Mouse (Mus musculus) intestine, embryonic 15.5 days (tissue): ENCODE data around the gene Fam126b. TPM values are rescaled to one million over a fixed set of nuclear protein-coding genes. Genes with fewer than 3 reads are reported as not detected.
"Not testable (repeated sequence)": the region's sequence is repeated elsewhere in the genome, so short reads cannot be mapped to it uniquely, and the experiment has no call there.

ENCODE experiments used
- ATAC-seq: fragments of 200-750 bp; cut with Nextera tagmentation; 2 replicates; pipeline ENCODE4 v1.8.0; 2017; ENCODE audit warnings: moderate TSS enrichment, moderate library complexity
- H3K27ac ChIP-seq: fragments of 300-500 bp; sonication (generic); 2 replicates; pipeline ENCODE4 v1.5.1; 2015; ENCODE audit warnings: mild to moderate bottlenecking, inconsistent platforms
- H3K27me3 ChIP-seq: fragments of 300-500 bp; sonication (generic); replicated peaks from 2 replicates; pipeline ENCODE4 v1.6.1; 2015; ENCODE audit warnings: inconsistent platforms
- H3K36me3 ChIP-seq: fragments of 300-500 bp; sonication (generic); 2 replicates; pipeline ENCODE4 v1.6.1; 2015; ENCODE audit warnings: inconsistent platforms
- H3K4me1 ChIP-seq: fragments of 300-500 bp; sonication (generic); replicated peaks from 2 replicates; pipeline ENCODE4 v1.6.1; 2015; ENCODE audit warnings: inconsistent platforms
- H3K4me2 ChIP-seq: fragments of 300-500 bp; sonication (generic); replicated peaks from 2 replicates; pipeline ENCODE4 v1.6.1; 2015; ENCODE audit warnings: mild to moderate bottlenecking, inconsistent platforms
- H3K4me3 ChIP-seq: fragments of 300-500 bp; sonication (generic); replicated peaks from 2 replicates; pipeline ENCODE4 v1.5.1; 2015; ENCODE audit warnings: inconsistent platforms
- H3K9ac ChIP-seq: fragments of 300-500 bp; sonication (generic); 2 replicates; pipeline ENCODE4 v1.6.1; 2015; ENCODE audit warnings: inconsistent platforms
- H3K9me3 ChIP-seq: fragments of 300-500 bp; sonication (generic); 2 replicates; pipeline ENCODE4 v1.6.1; 2016; ENCODE audit warnings: inconsistent platforms
- WGBS: fragments of 180-500 bp; shearing (Covaris S2); methylation state at CpG from one replicate; pipeline ENCODE4 v1.1.7; 2015; 5-methylcytosine and 5-hydroxymethylcytosine counted together
- polyA plus RNA-seq: library from polyadenylated mRNA; unstranded; fragments of >200 nt; fragmentation: Nextera tagmentation; extraction: Ambion mirVana; gene quantifications from 2 replicates; pipeline ENCODE4 v1.2.1, GENCODE M21; 2015

Fam126b gene
- polyA plus RNA-seq, 1 experiment from 2014 or later = 8.2 TPM

GRCm38 (mm10) chr1:58610166-58610565 lies 24.0 kb upstream of the Fam126b start:
- 84% methylated on average over 1 of the region's 1 CpGs for WGBS
- H3K9me3 ChIP-seq = no peaks in the 10 kb centered on the region

GRCm38 (mm10) chr1:58609591-58609990 lies 23.5 kb upstream of the Fam126b start:
- H3K4me1 ChIP-seq, ATAC-seq, H3K27me3 ChIP-seq, H3K36me3 ChIP-seq, H3K4me2 ChIP-seq, H3K27ac ChIP-seq, H3K4me3 ChIP-seq, H3K9ac ChIP-seq, H3K9me3 ChIP-seq: not testable (repeated sequence)
- 91% methylated on average over 5 of the region's 5 CpGs for WGBS

More at GRCm38 (mm10) chr1:58610166-58610565, 24.0 kb upstream of the Fam126b start:
- H3K27me3 ChIP-seq = no peaks in the 10 kb centered on the region
- no peak overlapping the region for H3K4me3 ChIP-seq
- H3K4me2 ChIP-seq = no peak overlapping the region
- no peaks in the 10 kb centered on the region for H3K4me1 ChIP-seq
- H3K9ac ChIP-seq = no peak overlapping the region
- no peak for ATAC-seq
- no peaks in the 10 kb centered on the region for H3K36me3 ChIP-seq
- no peak overlapping the region for H3K27ac ChIP-seq

GRCm38 (mm10) chr1:58603738-58604137 lies 17.6 kb upstream of the Fam126b start:
- Histone ChIP-seq H3K36me3 (no peaks in the 10 kb centered on the region), H3K9ac (no peak overlapping the region), H3K4me1 (no peaks in the 10 kb centered on the region), H3K4me2 (no peak overlapping the region), H3K4me3 (no peak overlapping the region), H3K27ac (no peak overlapping the region), H3K27me3 (no peaks in the 10 kb centered on the region), H3K9me3 (no peaks in the 10 kb centered on the region)
- no peak for ATAC-seq
- 38% methylated on average over 4 of the region's 4 CpGs for whole genome bisulfite sequencing

- H3K9me3 ChIP-seq = no peaks in the 10 kb centered on the region
- H3K27me3 ChIP-seq = no peaks in the 10 kb centered on the region
- 77% methylated on average over 4 of the region's 4 CpGs for WGBS
- no peak overlapping the region for H3K27ac ChIP-seq
- no peak overlapping the region for H3K9ac ChIP-seq
- no peaks in the 10 kb centered on the region for H3K4me1 ChIP-seq
- H3K4me2 ChIP-seq = no peak overlapping the region
- no peak overlapping the region for H3K4me3 ChIP-seq
- no peak for ATAC-seq
- no peaks in the 10 kb centered on the region for H3K36me3 ChIP-seq
Observed at GRCm38 (mm10) chr1:58602681-58603080, 16.6 kb upstream of the Fam126b start.

- Histone ChIP-seq H3K4me3 (no peak overlapping the region), H3K9ac (no peak overlapping the region), H3K27me3 (no peaks in the 10 kb centered on the region), H3K36me3 (no peaks in the 10 kb centered on the region), H3K27ac (no peak overlapping the region), H3K9me3 (no peaks in the 10 kb centered on the region), H3K4me1 (peaks cover 6% of the 10 kb centered on the region), H3K4me2 (peak overlapping the region; percentile 54)
- 74% methylated on average over 1 of the region's 1 CpGs for WGBS
- no peak for ATAC-seq
Observed at GRCm38 (mm10) chr1:58587491-58587890, 1.4 kb upstream of the Fam126b start.

- H3K36me3 ChIP-seq = no peaks in the 10 kb centered on the region
- peak overlapping the region; percentile 80 for H3K4me2 ChIP-seq
- WGBS = 3% methylated on average over 36 of the region's 36 CpGs
- no peaks in the 10 kb centered on the region for H3K9me3 ChIP-seq
- peak overlapping the region; percentile 48; the same call in 1 of the 2 replicates for H3K27ac ChIP-seq
- peak; percentile 78 for ATAC-seq
- H3K4me3 ChIP-seq = peak overlapping the region; percentile 79
- peak overlapping the region; percentile 87 for H3K9ac ChIP-seq
- H3K27me3 ChIP-seq = no peaks in the 10 kb centered on the region
- peaks cover 6% of the 10 kb centered on the region for H3K4me1 ChIP-seq
Observed at GRCm38 (mm10) chr1:58585373-58586170, 551 bp downstream of the Fam126b start.

- Histone ChIP-seq H3K27me3 (no peaks in the 10 kb centered on the region), H3K4me1 (peaks cover 6% of the 10 kb centered on the region), H3K4me2 (no peak overlapping the region), H3K36me3 (no peaks in the 10 kb centered on the region), H3K27ac (no peak overlapping the region), H3K4me3 (no peak overlapping the region), H3K9ac (no peak overlapping the region), H3K9me3 (no peaks in the 10 kb centered on the region)
- WGBS = 75% methylated on average over 1 of the region's 1 CpGs
- no peak for ATAC-seq
Observed at GRCm38 (mm10) chr1:58584271-58584670, 1.9 kb downstream of the Fam126b start.

- WGBS = 72% methylated on average over 1 of the region's 1 CpGs
- no peaks in the 10 kb centered on the region for H3K27me3 ChIP-seq
Observed at GRCm38 (mm10) chr1:58582611-58583010, 3.5 kb downstream of the Fam126b start.

GRCm38 (mm10) chr1:58579179-58579578 lies 6.9 kb downstream of the Fam126b start:
- H3K36me3 ChIP-seq = no peaks in the 10 kb centered on the region
- H3K4me2 ChIP-seq = no peak overlapping the region
- no peaks in the 10 kb centered on the region for H3K9me3 ChIP-seq
- no peak overlapping the region for H3K4me3 ChIP-seq
- 86% methylated on average over 2 of the region's 2 CpGs for WGBS
- no peaks in the 10 kb centered on the region for H3K27me3 ChIP-seq
- no peak for ATAC-seq
- H3K4me1 ChIP-seq = no peaks in the 10 kb centered on the region
- H3K9ac ChIP-seq = no peak overlapping the region
- H3K27ac ChIP-seq = no peak overlapping the region

More at GRCm38 (mm10) chr1:58582611-58583010, 3.5 kb downstream of the Fam126b start:
- Histone ChIP-seq H3K9ac (no peak overlapping the region), H3K9me3 (no peaks in the 10 kb centered on the region), H3K4me2 (no peak overlapping the region), H3K4me3 (no peak overlapping the region), H3K27ac (no peak overlapping the region), H3K36me3 (no peaks in the 10 kb centered on the region), H3K4me1 (peaks cover 6% of the 10 kb centered on the region)
- no peak for ATAC-seq

- Histone ChIP-seq H3K4me1 (no peaks in the 10 kb centered on the region), H3K9ac (no peak overlapping the region), H3K4me3 (no peak overlapping the region), H3K9me3 (no peaks in the 10 kb centered on the region), H3K4me2 (no peak overlapping the region), H3K36me3 (no peaks in the 10 kb centered on the region), H3K27ac (no peak overlapping the region), H3K27me3 (no peaks in the 10 kb centered on the region)
- ATAC-seq = no peak
- WGBS = 49% methylated on average over 4 of the region's 4 CpGs
Observed at GRCm38 (mm10) chr1:58570437-58570836, 15.7 kb downstream of the Fam126b start.

GRCm38 (mm10) chr1:58568456-58569130 lies 17.5 kb downstream of the Fam126b start:
- Histone ChIP-seq H3K27ac (no peak overlapping the region), H3K9me3 (no peaks in the 10 kb centered on the region), H3K27me3 (no peaks in the 10 kb centered on the region), H3K4me1 (no peaks in the 10 kb centered on the region), H3K9ac (no peak overlapping the region), H3K36me3 (no peaks in the 10 kb centered on the region), H3K4me2 (no peak overlapping the region), H3K4me3 (no peak overlapping the region)
- no peak for ATAC-seq

GRCm38 (mm10) chr1:58566621-58567020 lies 19.5 kb downstream of the Fam126b start:
- no peak overlapping the region for H3K4me3 ChIP-seq
- H3K4me1 ChIP-seq = no peaks in the 10 kb centered on the region
- H3K36me3 ChIP-seq = peaks cover 2% of the 10 kb centered on the region; the same call in 1 of the 2 replicates
- H3K4me2 ChIP-seq = no peak overlapping the region
- H3K27me3 ChIP-seq = no peaks in the 10 kb centered on the region
- H3K27ac ChIP-seq = no peak overlapping the region
- no peak overlapping the region for H3K9ac ChIP-seq
- ATAC-seq = no peak
- H3K9me3 ChIP-seq = no peaks in the 10 kb centered on the region

- no peaks in the 10 kb centered on the region for H3K4me1 ChIP-seq
- H3K9me3 ChIP-seq = no peaks in the 10 kb centered on the region
- H3K4me2 ChIP-seq = no peak overlapping the region
- H3K36me3 ChIP-seq = peaks cover 2% of the 10 kb centered on the region; the same call in 1 of the 2 replicates
- H3K4me3 ChIP-seq = no peak overlapping the region
- H3K9ac ChIP-seq = no peak overlapping the region
- H3K27me3 ChIP-seq = no peaks in the 10 kb centered on the region
- ATAC-seq = no peak
- H3K27ac ChIP-seq = no peak overlapping the region
- 90% methylated on average over 5 of the region's 5 CpGs for WGBS
Observed at GRCm38 (mm10) chr1:58564981-58565380, 21.1 kb downstream of the Fam126b start.
